Mouse (Mus musculus) CD4-positive naive resting alpha-beta T cell, adult 57 days (primary cell): Measurements from ENCODE around the gene Zfp689. TPM values are rescaled to one million over a fixed set of nuclear protein-coding genes. Genes with fewer than 3 reads are reported as not detected.

Experiments
- total RNA-seq: library from RNA; stranded (reverse); gene quantifications from one replicate; pipeline ENCODE4 v1.2.4, GENCODE M21; 2023

Zfp689 gene
- 8.7 TPM for total RNA-seq

GRCm38 (mm10) chr7:127448521-127449300, at the start of gene Zfp689:
Gene Zfp689 (minus strand): TSS chr7:127449158.

GRCm38 (mm10) chr7:127478635-127479317, 29.8 kb upstream of the Zfp689 start, which contains the start of gene Fbrs:
Gene Fbrs (plus strand): TSS chr7:127479199.

GRCm38 (mm10) chr7:127459311-127459710, 10.4 kb upstream of the Zfp689 start, which contains the start of gene Prr14:
Gene Prr14 (plus strand): TSS chr7:127459611.

GRCm38 (mm10) chr7:127421388-127422191, 27.4 kb downstream of the Zfp689 start, which contains the start of gene Zfp688:
Gene Zfp688 (minus strand): TSS chr7:127422068.

GRCm38 (mm10) chr7:127406002-127406987, 42.7 kb downstream of the Zfp689 start, which contains the start of gene Zfp764:
Gene Zfp764 (minus strand): TSS chr7:127406822.

GRCm38 (mm10) chr7:127393157-127393943, 55.6 kb downstream of the Zfp689 start, which contains the start of gene E430018J23Rik:
Gene E430018J23Rik (minus strand): TSS chr7:127393629.

Other genes starting within 250 kb of the Zfp689 start
- gene Tbc1d10b, start 240.7 kb downstream of the Zfp689 start, total RNA-seq: 57.2 TPM
- gene Mylpf, start 240.3 kb downstream of the Zfp689 start, total RNA-seq: 18.8 TPM
- 12.1 TPM for gene Zfp553, start 216.1 kb downstream of the Zfp689 start, total RNA-seq
- gene Sept1, start 216.0 kb downstream of the Zfp689 start, total RNA-seq: 664 TPM
- 13.5 TPM for gene Zfp771, start 204.9 kb downstream of the Zfp689 start, total RNA-seq
- gene Dctpp1, start 188.4 kb downstream of the Zfp689 start, total RNA-seq: 15.0 TPM
- gene Sephs2, start 175.1 kb downstream of the Zfp689 start, total RNA-seq: 22.2 TPM
- 195 TPM for gene Itgal, start 152.9 kb downstream of the Zfp689 start, total RNA-seq
- 0.24 TPM for gene Zfp768, start 103.6 kb downstream of the Zfp689 start, total RNA-seq
- gene Zfp747, start 73.1 kb downstream of the Zfp689 start, total RNA-seq: 22.1 TPM
- 6.5 TPM for gene 9130019O22Rik, start 62.0 kb downstream of the Zfp689 start, total RNA-seq
- 20.0 TPM for gene E430018J23Rik, start 55.5 kb downstream of the Zfp689 start, total RNA-seq
- gene Zfp764, start 42.3 kb downstream of the Zfp689 start, total RNA-seq: 12.6 TPM
- gene Zfp688, start 27.1 kb downstream of the Zfp689 start, total RNA-seq: 14.5 TPM
- 139 TPM for gene Prr14, start 10.5 kb upstream of the Zfp689 start, total RNA-seq
- 225 TPM for gene Fbrs, start 30.0 kb upstream of the Zfp689 start, total RNA-seq
- gene Srcap, start 62.8 kb upstream of the Zfp689 start, total RNA-seq: 211 TPM
- gene Gm42715, start 70.4 kb upstream of the Zfp689 start, total RNA-seq: 44.5 TPM
- gene Tmem265, start 112.2 kb upstream of the Zfp689 start, total RNA-seq: not detected
- 129 TPM for gene Phkg2, start 124.2 kb upstream of the Zfp689 start, total RNA-seq
- gene Ccdc189, start 139.4 kb upstream of the Zfp689 start, total RNA-seq: not detected
- gene Rnf40, start 139.6 kb upstream of the Zfp689 start, total RNA-seq: 142 TPM
- 1.8 TPM for gene Zfp629, start 166.6 kb upstream of the Zfp689 start, total RNA-seq